Mouse (Mus musculus) midbrain, embryonic 10.5 days (tissue): ENCODE data around the gene Alox12b. TPM values are rescaled to one million over a fixed set of nuclear protein-coding genes. Genes with fewer than 3 reads are reported as not detected.

Experiments
- DNase-seq: peaks from one replicate; pipeline ENCODE4 v3.0.0-alpha.2; 2017; ENCODE audit warnings: low spot score
- H3K27ac ChIP-seq: fragments of 300-500 bp; sonication (generic); replicated peaks from 2 replicates; pipeline ENCODE4 v1.5.1; 2016; ENCODE audit warnings: mild to moderate bottlenecking
- H3K27me3 ChIP-seq: fragments of 300-500 bp; sonication (generic); 2 replicates; pipeline ENCODE4 v1.6.1; 2016; ENCODE audit warnings: low read depth, mild to moderate bottlenecking; ENCODE audit not compliant: poor library complexity, severe bottlenecking
- H3K36me3 ChIP-seq: fragments of 300-500 bp; sonication (generic); 2 replicates; pipeline ENCODE4 v1.6.1; 2016; ENCODE audit warnings: mild to moderate bottlenecking, moderate library complexity
- H3K4me1 ChIP-seq: fragments of 300-500 bp; sonication (generic); 2 replicates; pipeline ENCODE4 v1.6.1; 2016
- H3K4me3 ChIP-seq: fragments of 300-500 bp; sonication (generic); 2 replicates; pipeline ENCODE4 v1.5.1; 2016; ENCODE audit warnings: mild to moderate bottlenecking, moderate library complexity
- H3K9me3 ChIP-seq: fragments of 300-500 bp; sonication (generic); replicated peaks from 2 replicates; pipeline ENCODE4 v1.6.1; 2016; ENCODE audit warnings: mild to moderate bottlenecking
- WGBS: fragments of 180-500 bp; shearing (Covaris S2); methylation state at CpG from one replicate; pipeline ENCODE4 v1.1.7; 2016; 5-methylcytosine and 5-hydroxymethylcytosine counted together
- polyA plus RNA-seq: library from polyadenylated mRNA; unstranded; fragments of >200 nt; fragmentation: Nextera tagmentation; extraction: Ambion mirVana; gene quantifications from 2 replicates; pipeline ENCODE4 v1.2.1, GENCODE M21; 2016

Gene Alox12b
- polyA plus RNA-seq, 1 experiment from 2014 or later = not detected

DNA sequence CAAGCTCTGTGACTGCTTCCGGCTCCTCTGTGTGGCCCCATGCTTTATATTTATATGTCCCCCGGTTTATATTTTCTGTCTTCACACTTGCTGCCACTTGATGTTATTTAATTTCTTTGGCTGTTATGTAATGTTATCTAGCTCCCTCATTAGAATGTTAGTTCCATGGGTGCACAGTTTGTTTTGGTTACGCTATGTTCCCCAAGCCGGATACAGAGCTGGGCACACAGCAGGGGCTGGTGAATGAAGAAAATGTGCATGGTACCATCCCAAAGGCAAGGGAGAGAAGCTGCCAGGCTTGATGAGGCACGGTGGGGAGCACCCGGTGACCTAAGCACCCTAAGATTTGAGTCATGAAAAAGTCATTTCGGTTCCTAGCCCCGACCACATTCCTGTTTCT lies 3.0 kb upstream of the Alox12b start:
- H3K4me1 ChIP-seq = peaks cover 16% of the 10 kb centered on the region
- DNase-seq = no peak
- H3K4me3 ChIP-seq = no peak overlapping the region
- H3K27me3 ChIP-seq = peaks cover 51% of the 10 kb centered on the region
- no peaks in the 10 kb centered on the region for H3K9me3 ChIP-seq
- H3K36me3 ChIP-seq = no peaks in the 10 kb centered on the region
- H3K27ac ChIP-seq = no peak overlapping the region
- 87% methylated on average over 8 of the region's 8 CpGs for WGBS

DNA sequence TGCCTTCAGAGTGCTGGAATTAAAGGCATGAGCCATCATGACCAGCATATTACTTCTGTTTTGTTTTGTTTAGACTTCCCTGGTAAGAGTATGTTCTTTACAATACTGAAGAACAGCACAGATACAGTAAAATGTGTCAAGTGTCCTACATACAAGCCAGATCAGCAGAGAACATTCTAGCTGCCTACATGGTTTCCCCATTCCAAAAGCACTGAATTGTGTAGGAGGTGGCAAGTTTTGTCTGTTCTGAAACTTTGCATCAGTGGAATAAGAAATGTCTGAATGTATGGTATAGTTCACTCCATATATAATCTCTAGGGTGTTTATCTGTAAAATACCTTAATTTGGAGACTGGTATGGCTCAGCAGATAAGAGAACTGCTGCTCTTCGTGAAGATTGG lies 1.4 kb upstream of the Alox12b start:
- no peaks in the 10 kb centered on the region for H3K36me3 ChIP-seq
- H3K4me1 ChIP-seq = peaks cover 16% of the 10 kb centered on the region
- H3K27me3 ChIP-seq = peaks cover 55% of the 10 kb centered on the region
- WGBS = 68% methylated on average over 1 of the region's 1 CpGs
- H3K27ac ChIP-seq = no peak overlapping the region
- no peaks in the 10 kb centered on the region for H3K9me3 ChIP-seq
- H3K4me3 ChIP-seq = no peak overlapping the region
- no peak for DNase-seq

DNA sequence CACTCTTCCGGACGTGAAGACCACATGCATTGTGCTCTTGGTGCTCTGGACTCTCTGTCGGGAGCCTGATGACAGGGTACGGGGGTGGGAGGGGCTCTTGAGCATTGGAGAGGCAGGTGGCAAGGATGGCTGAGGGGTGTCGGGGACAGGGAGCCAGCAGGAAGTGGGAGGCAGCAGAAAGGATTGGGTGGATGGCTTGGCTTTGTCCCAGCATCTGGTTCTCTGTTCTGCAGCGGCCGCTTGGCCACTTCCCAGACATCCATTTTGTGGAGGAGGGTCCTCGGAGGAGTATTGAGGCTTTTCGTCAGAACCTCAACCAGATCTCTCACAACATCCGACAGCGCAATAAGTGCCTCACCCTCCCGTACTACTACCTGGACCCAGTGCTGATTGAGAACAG lies 12.5 kb downstream of the Alox12b start:
- H3K4me1 ChIP-seq = no peaks in the 10 kb centered on the region
- no peak for DNase-seq
- no peak overlapping the region for H3K27ac ChIP-seq
- H3K4me3 ChIP-seq = no peak overlapping the region
- H3K36me3 ChIP-seq = no peaks in the 10 kb centered on the region
- H3K27me3 ChIP-seq = peaks cover 2% of the 10 kb centered on the region; the same call in 1 of the 2 replicates
- no peaks in the 10 kb centered on the region for H3K9me3 ChIP-seq
- 91% methylated on average over 12 of the region's 12 CpGs for WGBS

- H3K36me3 ChIP-seq = no peaks in the 10 kb centered on the region
- H3K4me1 ChIP-seq = no peaks in the 10 kb centered on the region
- H3K9me3 ChIP-seq = no peaks in the 10 kb centered on the region
- H3K27me3 ChIP-seq = no peaks in the 10 kb centered on the region
- no peak overlapping the region for H3K27ac ChIP-seq
- peak; percentile 45 for DNase-seq
- WGBS = 27% methylated on average over 7 of the region's 7 CpGs
- H3K4me3 ChIP-seq = no peak overlapping the region
These were observed 14.8 kb downstream of the Alox12b start for GRCm38 (mm10) chr11:69171626-69172025.

GRCm38 (mm10) chr11:69172606-69173005 lies 15.8 kb downstream of the Alox12b start:
- H3K4me3 ChIP-seq = no peak overlapping the region
- no peaks in the 10 kb centered on the region for H3K9me3 ChIP-seq
- WGBS = 93% methylated on average over 2 of the region's 2 CpGs
- no peaks in the 10 kb centered on the region for H3K36me3 ChIP-seq
- no peaks in the 10 kb centered on the region for H3K27me3 ChIP-seq
- no peak for DNase-seq
- no peak overlapping the region for H3K27ac ChIP-seq
- no peaks in the 10 kb centered on the region for H3K4me1 ChIP-seq

GRCm38 (mm10) chr11:69174722-69175121 lies 17.9 kb downstream of the Alox12b start:
- H3K27me3 ChIP-seq = no peaks in the 10 kb centered on the region
- no peaks in the 10 kb centered on the region for H3K4me1 ChIP-seq
- whole genome bisulfite sequencing = 87% methylated on average over 7 of the region's 7 CpGs
- no peak overlapping the region for H3K4me3 ChIP-seq
- H3K36me3 ChIP-seq = no peaks in the 10 kb centered on the region
- no peaks in the 10 kb centered on the region for H3K9me3 ChIP-seq
- no peak overlapping the region for H3K27ac ChIP-seq
- no peak for DNase-seq

- 86% methylated on average over 3 of the region's 3 CpGs for WGBS
- no peaks in the 10 kb centered on the region for H3K4me1 ChIP-seq
- H3K27me3 ChIP-seq = no peaks in the 10 kb centered on the region
- no peak for DNase-seq
- no peak overlapping the region for H3K27ac ChIP-seq
- no peak overlapping the region for H3K4me3 ChIP-seq
- H3K36me3 ChIP-seq = no peaks in the 10 kb centered on the region
- H3K9me3 ChIP-seq = no peaks in the 10 kb centered on the region
These were observed 21.7 kb downstream of the Alox12b start for GRCm38 (mm10) chr11:69178525-69178924.

DNA sequence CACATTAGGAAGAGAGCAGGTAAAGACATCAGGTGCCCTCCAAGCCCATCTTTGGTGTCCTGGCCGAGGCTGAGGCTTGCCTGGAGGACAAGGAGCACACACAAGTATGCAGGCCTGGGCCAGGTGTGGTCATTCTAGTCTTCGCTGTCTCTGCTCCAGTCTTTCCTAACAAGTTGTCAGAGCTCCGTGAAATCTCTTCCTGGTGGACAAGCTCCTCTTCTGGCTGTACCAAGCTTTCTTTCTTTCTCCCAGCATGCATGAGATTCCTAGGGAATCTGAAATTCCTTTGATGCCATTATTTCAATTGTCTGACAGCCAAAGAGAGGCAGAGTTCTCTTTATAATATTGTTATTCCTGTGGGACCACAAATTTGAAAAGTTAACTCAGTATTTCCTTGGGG lies 22.7 kb downstream of the Alox12b start:
- Histone ChIP-seq H3K9me3 (no peaks in the 10 kb centered on the region), H3K27me3 (no peaks in the 10 kb centered on the region), H3K4me1 (no peaks in the 10 kb centered on the region), H3K27ac (no peak overlapping the region), H3K36me3 (no peaks in the 10 kb centered on the region), H3K4me3 (no peak overlapping the region)
- 56% methylated on average over 3 of the region's 3 CpGs for WGBS
- no peak for DNase-seq

GRCm38 (mm10) chr11:69180120-69180519 lies 23.3 kb downstream of the Alox12b start:
- H3K4me1 ChIP-seq = no peaks in the 10 kb centered on the region
- H3K27me3 ChIP-seq = no peaks in the 10 kb centered on the region
- no peaks in the 10 kb centered on the region for H3K36me3 ChIP-seq
- WGBS = 82% methylated on average over 4 of the region's 4 CpGs
- no peak overlapping the region for H3K4me3 ChIP-seq
- no peak for DNase-seq
- H3K9me3 ChIP-seq = no peaks in the 10 kb centered on the region
- no peak overlapping the region for H3K27ac ChIP-seq

DNA sequence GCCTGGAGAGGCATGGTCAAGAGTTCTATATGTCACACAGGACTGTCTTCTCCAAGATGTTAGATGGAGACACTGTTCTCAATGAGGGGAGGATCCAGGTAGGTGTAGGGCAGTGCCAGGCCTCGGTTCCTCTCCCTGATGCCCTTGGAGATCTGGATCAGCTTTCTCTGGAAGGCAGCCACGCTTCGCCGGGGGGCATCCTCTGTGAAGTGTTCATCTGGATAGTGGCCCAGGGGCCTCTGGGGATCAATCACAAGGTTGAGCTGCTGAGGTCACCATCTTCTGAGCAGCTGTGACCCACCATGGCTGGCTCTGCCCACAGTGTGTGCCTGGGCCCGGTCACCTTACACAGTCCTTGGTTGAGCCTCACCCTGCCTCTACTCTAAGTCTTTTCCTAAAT lies 28.2 kb downstream of the Alox12b start:
- H3K4me1 ChIP-seq = no peaks in the 10 kb centered on the region
- H3K9me3 ChIP-seq = no peaks in the 10 kb centered on the region
- no peaks in the 10 kb centered on the region for H3K27me3 ChIP-seq
- H3K36me3 ChIP-seq = no peaks in the 10 kb centered on the region
- WGBS = 92% methylated on average over 5 of the region's 5 CpGs
- DNase-seq = no peak
- H3K27ac ChIP-seq = no peak overlapping the region
- no peak overlapping the region for H3K4me3 ChIP-seq

DNA sequence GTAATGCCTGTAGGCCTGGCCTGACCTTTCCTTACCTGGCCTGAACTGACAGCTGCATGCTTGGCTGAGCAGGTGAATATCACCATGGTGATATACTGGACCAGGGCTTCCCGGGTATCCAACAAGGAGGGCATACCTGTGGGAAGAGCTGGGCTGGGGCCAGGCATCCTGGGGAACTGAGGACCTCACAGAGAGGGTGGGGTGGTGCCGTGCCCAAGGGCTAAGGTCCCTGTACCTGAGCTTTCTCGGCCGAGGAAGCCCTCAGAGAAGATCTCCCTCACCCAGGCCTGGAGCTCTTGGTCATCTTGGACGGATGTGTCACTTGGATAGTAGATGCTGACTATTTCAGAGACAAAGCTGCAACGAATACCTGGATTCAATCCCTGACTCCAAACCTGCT lies 29.1 kb downstream of the Alox12b start:
- H3K27ac ChIP-seq = no peak overlapping the region
- no peaks in the 10 kb centered on the region for H3K9me3 ChIP-seq
- no peak for DNase-seq
- no peak overlapping the region for H3K4me3 ChIP-seq
- WGBS = 85% methylated on average over 6 of the region's 6 CpGs
- no peaks in the 10 kb centered on the region for H3K36me3 ChIP-seq
- no peaks in the 10 kb centered on the region for H3K27me3 ChIP-seq
- no peaks in the 10 kb centered on the region for H3K4me1 ChIP-seq

- H3K27ac ChIP-seq = no peak overlapping the region
- H3K4me1 ChIP-seq = peaks cover 14% of the 10 kb centered on the region
- no peaks in the 10 kb centered on the region for H3K9me3 ChIP-seq
- 5% methylated on average over 1 of the region's 1 CpGs for WGBS
- DNase-seq = peak; percentile 28
- no peaks in the 10 kb centered on the region for H3K36me3 ChIP-seq
- peaks cover 27% of the 10 kb centered on the region for H3K27me3 ChIP-seq
- H3K4me3 ChIP-seq = no peak overlapping the region
These were observed 36.1 kb downstream of the Alox12b start for GRCm38 (mm10) chr11:69192840-69193239.

DNA sequence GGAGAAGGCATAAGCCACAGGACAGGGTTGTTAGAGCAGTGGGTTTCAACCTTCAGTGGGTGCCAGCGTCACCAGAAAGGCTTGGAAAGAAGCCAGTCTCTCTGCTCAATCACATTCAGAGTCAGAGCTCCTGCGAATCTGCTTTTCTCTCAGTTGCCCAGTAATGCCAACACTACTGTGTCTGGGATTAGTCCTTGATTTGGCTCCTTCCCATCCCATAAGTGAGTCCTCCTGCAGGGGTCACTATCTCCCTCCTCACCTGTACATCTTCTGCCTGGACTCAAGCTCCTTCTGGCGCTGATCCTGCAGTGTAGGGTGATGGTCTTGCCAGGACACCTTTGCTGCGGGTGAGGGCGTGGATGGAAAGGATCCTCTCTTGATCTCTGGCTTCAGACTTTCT lies 40.0 kb downstream of the Alox12b start:
- Histone ChIP-seq H3K4me3 (peak overlapping the region; percentile 45), H3K9me3 (no peaks in the 10 kb centered on the region), H3K27ac (peak overlapping the region; percentile 38; the same call in 1 of the 2 replicates), H3K27me3 (peaks cover 48% of the 10 kb centered on the region), H3K4me1 (peaks cover 14% of the 10 kb centered on the region), H3K36me3 (no peaks in the 10 kb centered on the region)
- DNase-seq = no peak
- 7% methylated on average over 5 of the region's 5 CpGs for WGBS

- Histone ChIP-seq H3K9me3 (no peaks in the 10 kb centered on the region), H3K4me1 (peaks cover 14% of the 10 kb centered on the region), H3K4me3 (peak overlapping the region; percentile 45), H3K27me3 (peaks cover 48% of the 10 kb centered on the region), H3K27ac (peak overlapping the region; percentile 38; the same call in 1 of the 2 replicates), H3K36me3 (no peaks in the 10 kb centered on the region)
- DNase-seq = no peak
- 2% methylated on average over 14 of the region's 14 CpGs for WGBS
These were observed 40.4 kb downstream of the Alox12b start for GRCm38 (mm10) chr11:69197194-69197593.
